Mouse (Mus musculus) spleen, postnatal 0 days (tissue): ENCODE results near the gene Atp2b4. TPM values are rescaled to one million over a fixed set of nuclear protein-coding genes. Genes with fewer than 3 reads are reported as not detected.

ENCODE experiments used
- polyA plus RNA-seq: library from polyadenylated mRNA; unstranded; fragments of >200 nt; fragmentation: Nextera tagmentation; extraction: Ambion mirVana; gene quantifications from 2 replicates; pipeline ENCODE4 v1.2.1, GENCODE M21; 2015

Atp2b4 gene
- polyA plus RNA-seq, result 19.6 and 24.9 TPM in 2 replicates

GRCm38 (mm10) chr1:133800948-133801393 is at the start of gene Atp2b4:
TSS of gene Atp2b4 (minus strand) at chr1:133801041.

GRCm38 (mm10) chr1:133689897-133690296 is 110.9 kb downstream of the Atp2b4 start, which contains the start of gene Lax1:
TSS of gene Lax1 (minus strand) at chr1:133690108.

GRCm38 (mm10) chr1:133661203-133661933 is 139.5 kb downstream of the Atp2b4 start, which contains the start of gene Gm38394:
TSS of gene Gm38394 (minus strand) at chr1:133661318.

GRCm38 (mm10) chr1:133660466-133661202 is 140.2 kb downstream of the Atp2b4 start, which contains the start of gene Zbed6:
TSS of gene Zbed6 (minus strand) at chr1:133660885.

Other genes starting within 250 kb of the Atp2b4 start
- 607 and 670 TPM in 2 replicates for gene Snrpe, start 190.8 kb downstream of the Atp2b4 start, polyA plus RNA-seq
- gene Zbed6, start 140.2 kb downstream of the Atp2b4 start, polyA plus RNA-seq, result 0.70 and 1.0 TPM in 2 replicates
- 1.9 and 2.0 TPM in 2 replicates for gene Gm38394, start 139.7 kb downstream of the Atp2b4 start, polyA plus RNA-seq
- gene Lax1, start 110.9 kb downstream of the Atp2b4 start, polyA plus RNA-seq, result 1.9 and 3.2 TPM in 2 replicates
- gene Optc, start 107.0 kb upstream of the Atp2b4 start, polyA plus RNA-seq, result not detected in 2 replicates
- 1.2 and 1.5 TPM in 2 replicates for gene Prelp, start 120.4 kb upstream of the Atp2b4 start, polyA plus RNA-seq
- gene Fmod, start 236.2 kb upstream of the Atp2b4 start, polyA plus RNA-seq, result 5.7 and 8.8 TPM in 2 replicates